9 mouse cellular contexts compared by ENCODE assay signal in genomic region chr19:31074717-31075063, GRCm38 (mm10). TPM values are rescaled to one million over a fixed set of nuclear protein-coding genes. Genes with fewer than 3 reads are reported as not detected.
DNase-seq lines count a peak whose midpoint lies in the region; ATAC-seq lines count a peak whose summit lies in the region.
"Had no signal": no experiment of that assay in that cellular context is flagged by ENCODE, and none has a peak within 500 bp of the region (broad histone marks: within the 10 kb centered on the region; RNA-seq: fewer than 3 reads in every experiment).

No protein-coding gene starts in this region.

- no peaks in the 10 kb centered on the region for H3K36me3 ChIP-seq in embryonic facial prominence, embryonic 11.5 days (replicated peaks; ENCODE audit: control insufficient read depth, insufficient read depth, low read depth, low read length)
- H3K36me3 ChIP-seq in hindbrain, embryonic 10.5 days, result no peaks in the 10 kb centered on the region
- H3K36me3 ChIP-seq in midbrain, embryonic 12.5 days, result no peaks in the 10 kb centered on the region
- H3K36me3 ChIP-seq: liver, embryonic 15.5 days had no signal

- peak; percentile 20; the same call in 1 of the 2 replicates for ATAC-seq in frontal cortex, adult (ENCODE audit: low TSS enrichment)
- ATAC-seq in embryonic facial prominence, embryonic 11.5 days (replicated peaks; ENCODE audit: insufficient number of reproducible peaks, low FRiP score, low TSS enrichment, low read depth), result no peak
- ATAC-seq in midbrain, embryonic 12.5 days (ENCODE audit: low FRiP score, low read depth), result peak; percentile 61

- 6% methylated on average over 3 of the region's 3 CpGs for WGBS in embryonic facial prominence, embryonic 11.5 days
- whole genome bisulfite sequencing in hindbrain, embryonic 10.5 days, result 8% methylated on average over 3 of the region's 3 CpGs
- 0% methylated on average over 3 of the region's 3 CpGs for WGBS in midbrain, embryonic 12.5 days

- no peak overlapping the region for H3K27ac ChIP-seq in embryonic facial prominence, embryonic 11.5 days (replicated peaks; ENCODE audit: low read depth, low read length)
- peak overlapping the region; percentile 81 for H3K27ac ChIP-seq in hindbrain, embryonic 10.5 days
- H3K27ac ChIP-seq in midbrain, embryonic 12.5 days (replicated peaks), result peak overlapping the region; percentile 83
- H3K27ac ChIP-seq: liver, embryonic 15.5 days had no signal

- H3K27me3 ChIP-seq in embryonic facial prominence, embryonic 11.5 days (ENCODE audit: control insufficient read depth, insufficient read depth, low read length), result no peaks in the 10 kb centered on the region
- H3K27me3 ChIP-seq in hindbrain, embryonic 10.5 days (ENCODE audit: insufficient read depth, poor library complexity, severe bottlenecking), result no peaks in the 10 kb centered on the region
- peaks cover 13% of the 10 kb centered on the region for H3K27me3 ChIP-seq in midbrain, embryonic 12.5 days

- H3K9ac ChIP-seq in embryonic facial prominence, embryonic 11.5 days (replicated peaks; ENCODE audit: low read length), result no peak overlapping the region
- H3K9ac ChIP-seq in midbrain, embryonic 12.5 days (replicated peaks), result peak overlapping the region; percentile 32; the same call in 1 of the 2 replicates
- H3K9ac ChIP-seq: liver, embryonic 15.5 days had no signal

- H3K9me3 ChIP-seq in embryonic facial prominence, embryonic 11.5 days (replicated peaks; ENCODE audit: control insufficient read depth, low read length), result no peaks in the 10 kb centered on the region
- no peaks in the 10 kb centered on the region for H3K9me3 ChIP-seq in hindbrain, embryonic 10.5 days
- no peaks in the 10 kb centered on the region for H3K9me3 ChIP-seq in midbrain, embryonic 12.5 days
- H3K9me3 ChIP-seq: liver, embryonic 15.5 days had no signal

- DNase-seq in frontal cortex, postnatal 25 days (ENCODE audit: low spot score in 2 of 2), result no peak
- peak; percentile 31 for DNase-seq in embryonic facial prominence, embryonic 11.5 days (ENCODE audit: low spot score)
- peak; percentile 12 for DNase-seq in hindbrain, embryonic 10.5 days (ENCODE audit: low spot score)
- DNase-seq in thymus, postnatal 10 days (ENCODE audit: low spot score in 2 of 2), result no peak
- DNase-seq in adrenal gland, postnatal 14 days, result no peak
- DNase-seq in kidney, postnatal 25 days, result no peak

- no peak overlapping the region for H3K4me3 ChIP-seq in embryonic facial prominence, embryonic 11.5 days (ENCODE audit: low read depth, low read length)
- H3K4me3 ChIP-seq in hindbrain, embryonic 10.5 days, result peak overlapping the region; percentile 35
- H3K4me3 ChIP-seq in midbrain, embryonic 12.5 days, result peak overlapping the region; percentile 18; the same call in 1 of the 2 replicates
- H3K4me3 ChIP-seq: liver, embryonic 15.5 days had no signal

- H3K4me1 ChIP-seq in embryonic facial prominence, embryonic 11.5 days (ENCODE audit: control insufficient read depth, insufficient read depth, low read length), result no peaks in the 10 kb centered on the region; the same call in 1 of the 2 replicates
- H3K4me1 ChIP-seq in hindbrain, embryonic 10.5 days (replicated peaks), result peaks cover 8% of the 10 kb centered on the region
- H3K4me1 ChIP-seq in midbrain, embryonic 12.5 days, result peaks cover 11% of the 10 kb centered on the region
- H3K4me1 ChIP-seq: liver, embryonic 15.5 days had no signal

- H3K4me2 ChIP-seq in embryonic facial prominence, embryonic 11.5 days (ENCODE audit: low read depth, low read length), result no peak overlapping the region
- peak overlapping the region; percentile 44 for H3K4me2 ChIP-seq in midbrain, embryonic 12.5 days (replicated peaks)
- H3K4me2 ChIP-seq: liver, embryonic 15.5 days had no signal

RNA-seq across cellular contexts. Expression of gene Cstf2t, which starts 7.9 kb away (rescaled TPM):
- polyA plus RNA-seq in embryonic facial prominence, embryonic 11.5 days (2014; fragmentation: Nextera tagmentation; extraction: Ambion mirVana), result 54.0 and 54.5 TPM in 2 replicates
- polyA plus RNA-seq in hindbrain, embryonic 10.5 days (2016; fragmentation: Nextera tagmentation; extraction: Ambion mirVana), result 51.0 and 56.3 TPM in 2 replicates
- polyA plus RNA-seq in midbrain, embryonic 12.5 days (2016; fragmentation: Nextera tagmentation; extraction: Ambion mirVana), result 83.8 and 91.4 TPM in 2 replicates
- 24.5 and 25.2 TPM in 2 replicates for total RNA-seq in adrenal gland, postnatal 14 days (2021)

Comparison
In these comparisons a context has a peak if more than half of its experiments do, and no peak if none do; other contexts are left out.
1. DNase-seq: peak in embryonic facial prominence, embryonic 11.5 days (single experiment) and hindbrain, embryonic 10.5 days (single experiment); none in frontal cortex, postnatal 25 days (0 of 2), thymus, postnatal 10 days (0 of 2), adrenal gland, postnatal 14 days (single experiment) and kidney, postnatal 25 days (0 of 2).